9 mouse cellular contexts compared by ENCODE assay signal in genomic region chr14:52044901-52045678, GRCm38 (mm10). TPM values are rescaled to one million over a fixed set of nuclear protein-coding genes. Genes with fewer than 3 reads are reported as not detected.
DNase-seq lines count a peak whose midpoint lies in the region; ATAC-seq lines count a peak whose summit lies in the region.
"Had no signal": no experiment of that assay in that cellular context is flagged by ENCODE, and none has a peak within 500 bp of the region (broad histone marks: within the 10 kb centered on the region; RNA-seq: fewer than 3 reads in every experiment).

No protein-coding gene starts in this region.

- no peak overlapping the region for H3K4me2 ChIP-seq in forebrain, embryonic 16.5 days (ENCODE audit: low read length)
- no peak overlapping the region for H3K4me2 ChIP-seq in midbrain, embryonic 14.5 days (ENCODE audit: low read length)

- peaks cover 9% of the 10 kb centered on the region for H3K4me1 ChIP-seq in forebrain, embryonic 16.5 days (replicated peaks; ENCODE audit: control insufficient read depth, insufficient read depth, low read length)
- H3K4me1 ChIP-seq in midbrain, embryonic 14.5 days (ENCODE audit: control insufficient read depth, insufficient read depth, low read length), result no peaks in the 10 kb centered on the region; the same call in 1 of the 2 replicates

- peak; percentile 52 for DNase-seq in CD4-positive, CD25-positive, alpha-beta regulatory T cell, adult 2 months (ENCODE audit: low read depth, low spot score)
- DNase-seq in right cerebral cortex, adult 18-20 months, result peak; percentile 13
- DNase-seq in right cerebral cortex, postnatal 36 days (ENCODE audit: low spot score in 2 of 2), result no peak
- peak; percentile 63 to 66 for DNase-seq in kidney, postnatal 4 days
- peak; percentile 73 for DNase-seq in midbrain, embryonic 14.5 days
- DNase-seq in urinary bladder, postnatal 36 days (ENCODE audit: low spot score in 2 of 2), result no peak

- no peaks in the 10 kb centered on the region for H3K36me3 ChIP-seq in forebrain, embryonic 16.5 days (ENCODE audit: control insufficient read depth, insufficient read depth)
- no peaks in the 10 kb centered on the region for H3K36me3 ChIP-seq in midbrain, embryonic 14.5 days (ENCODE audit: control insufficient read depth, insufficient read depth, low read length)

- H3K27ac ChIP-seq in forebrain, embryonic 16.5 days (ENCODE audit: low read length), result no peak overlapping the region
- no peak overlapping the region for H3K27ac ChIP-seq in midbrain, embryonic 14.5 days (replicated peaks; ENCODE audit: low read depth, low read length)

- no peak overlapping the region for H3K9ac ChIP-seq in forebrain, embryonic 16.5 days (replicated peaks; ENCODE audit: low read depth, low read length)
- no peak overlapping the region for H3K9ac ChIP-seq in midbrain, embryonic 14.5 days (replicated peaks; ENCODE audit: low read length)

- H3K27me3 ChIP-seq in forebrain, embryonic 16.5 days (replicated peaks; ENCODE audit: control insufficient read depth, insufficient read depth, low read length), result no peaks in the 10 kb centered on the region
- H3K27me3 ChIP-seq in midbrain, embryonic 14.5 days (ENCODE audit: control insufficient read depth, insufficient read depth, low read length), result no peaks in the 10 kb centered on the region

- WGBS in forebrain, embryonic 16.5 days, result 11% methylated on average over 8 of the region's 8 CpGs
- 8% methylated on average over 8 of the region's 8 CpGs for WGBS in midbrain, embryonic 14.5 days

- no peaks in the 10 kb centered on the region for H3K9me3 ChIP-seq in forebrain, embryonic 16.5 days (ENCODE audit: control insufficient read depth, low read length)
- H3K9me3 ChIP-seq in midbrain, embryonic 14.5 days (ENCODE audit: control insufficient read depth, low read length), result no peaks in the 10 kb centered on the region

- ATAC-seq in CD4-positive, CD25-positive, alpha-beta regulatory T cell, adult 4 months, result no peak
- ATAC-seq in forebrain, embryonic 16.5 days, result peak; percentile 55
- peak; percentile 43; the same call in 1 of the 2 replicates for ATAC-seq in midbrain, embryonic 14.5 days (ENCODE audit: low FRiP score, low TSS enrichment)

- H3K4me3 ChIP-seq in forebrain, embryonic 16.5 days (replicated peaks; ENCODE audit: low read length), result no peak overlapping the region
- no peak overlapping the region for H3K4me3 ChIP-seq in midbrain, embryonic 14.5 days (replicated peaks; ENCODE audit: low read depth, low read length)

RNA-seq across cellular contexts. Expression of gene Olfr221, which starts 2.8 kb away (rescaled TPM):
- polyA plus RNA-seq in CD4-positive, CD25-positive, alpha-beta regulatory T cell, adult 4 months (2017; shearing (Covaris generic)), result not detected
- polyA plus RNA-seq in forebrain, embryonic 16.5 days (2015; fragmentation: Nextera tagmentation; extraction: Ambion mirVana), result not detected in 2 replicates
- not detected in 2 replicates for polyA plus RNA-seq in midbrain, embryonic 14.5 days (2014; fragmentation: Nextera tagmentation; extraction: Ambion mirVana)
- polyA plus RNA-seq: small intestine, adult 2 months had no signal

RNA-seq across cellular contexts. Expression of gene Zfp219, which starts 24.6 kb away (rescaled TPM):
- polyA plus RNA-seq in CD4-positive, CD25-positive, alpha-beta regulatory T cell, adult 4 months (2017; shearing (Covaris generic)), result 1 to 10 TPM; 1.6 to 2.3 TPM
- polyA plus RNA-seq in forebrain, embryonic 16.5 days (2015; fragmentation: Nextera tagmentation; extraction: Ambion mirVana), result 28.6 and 32.2 TPM in 2 replicates
- polyA plus RNA-seq in midbrain, embryonic 14.5 days (2014; fragmentation: Nextera tagmentation; extraction: Ambion mirVana), result 41.6 and 46.9 TPM in 2 replicates

RNA-seq across cellular contexts. Expression of gene Tmem253, which starts 29.6 kb away (rescaled TPM):
- polyA plus RNA-seq in CD4-positive, CD25-positive, alpha-beta regulatory T cell, adult 4 months (2017; shearing (Covaris generic)), result under 1 TPM in 1 of 2 experiments, not detected in 1; 0.63 TPM
- polyA plus RNA-seq in forebrain, embryonic 16.5 days (2015; fragmentation: Nextera tagmentation; extraction: Ambion mirVana), result 0.67 and 0.81 TPM in 2 replicates
- polyA plus RNA-seq in midbrain, embryonic 14.5 days (2014; fragmentation: Nextera tagmentation; extraction: Ambion mirVana), result 0.37 and 0.39 TPM in 2 replicates

RNA-seq across cellular contexts. Expression of gene Hnrnpc, which starts 58.7 kb away (rescaled TPM):
- polyA plus RNA-seq in CD4-positive, CD25-positive, alpha-beta regulatory T cell, adult 4 months (2017; shearing (Covaris generic)), result 100 to 1,000 TPM; 463 to 514 TPM
- 655 and 693 TPM in 2 replicates for polyA plus RNA-seq in forebrain, embryonic 16.5 days (2015; fragmentation: Nextera tagmentation; extraction: Ambion mirVana)
- polyA plus RNA-seq in midbrain, embryonic 14.5 days (2014; fragmentation: Nextera tagmentation; extraction: Ambion mirVana), result 473 and 549 TPM in 2 replicates

Comparison
In these comparisons a context has a peak if more than half of its experiments do, and no peak if none do; other contexts are left out.
1. DNase-seq: peak in CD4-positive, CD25-positive, alpha-beta regulatory T cell, adult 2 months (single experiment), right cerebral cortex, adult 18-20 months (single experiment), kidney, postnatal 4 days (2 of 2) and midbrain, embryonic 14.5 days (single experiment); none in right cerebral cortex, postnatal 36 days (0 of 2) and urinary bladder, postnatal 36 days (0 of 2).